Mouse (Mus musculus) cerebellum, adult 2 months (tissue): ENCODE results near the gene Tpd52l1. TPM values are rescaled to one million over a fixed set of nuclear protein-coding genes. Genes with fewer than 3 reads are reported as not detected.

ENCODE experiments used
- DNase-seq, 2 experiments: peaks; one replicate each; pipeline ENCODE4 v3.0.0; 2021
- H3K27ac ChIP-seq: fragments of 200-500 bp; 2 replicates; pipeline ENCODE4 v1.5.1; 2012; ENCODE audit warnings: low read length, control low read depth, inconsistent platforms; ENCODE audit not compliant: insufficient read depth
- H3K27me3 ChIP-seq: fragments of 200-500 bp; 2 replicates; pipeline ENCODE4 v1.6.1; 2012; ENCODE audit warnings: inconsistent platforms, mild to moderate bottlenecking, low read length, moderate library complexity; ENCODE audit not compliant: control insufficient read depth, insufficient read depth
- H3K4me1 ChIP-seq: fragments of 200-500 bp; 2 replicates; pipeline ENCODE4 v1.6.1; 2011; ENCODE audit warnings: low read length; ENCODE audit not compliant: control insufficient read depth, insufficient read depth
- H3K4me3 ChIP-seq: fragments of 200-500 bp; replicated peaks from 2 replicates; pipeline ENCODE3; 2011; ENCODE audit warnings: mild to moderate bottlenecking, low read depth, low read length, control low read depth; ENCODE audit not compliant: insufficient read depth
- CTCF ChIP-seq: fragments of 200-500 bp; IDR thresholded peaks from 2 replicates; pipeline ENCODE4 v1.5.1; 2011; ENCODE audit warnings: low read depth, mild to moderate bottlenecking, control low read depth, low read length, moderate library complexity, borderline replicate concordance; ENCODE audit not compliant: insufficient read depth
- POLR2A ChIP-seq: fragments of 200-500 bp; IDR thresholded peaks from 2 replicates; pipeline ENCODE4 v1.6.1; 2011; ENCODE audit warnings: low read length, control low read depth, borderline replicate concordance; ENCODE audit not compliant: insufficient read depth
- WGBS: fragments of 180-500 bp; shearing (Covaris S2); methylation state at CpG from one replicate; pipeline ENCODE4 v1.1.7; 2018; 5-methylcytosine and 5-hydroxymethylcytosine counted together
- polyA plus RNA-seq: library from polyadenylated mRNA; depleted of rRNA; stranded (reverse); fragments of >200 nt; gene quantifications from 2 replicates; pipeline ENCODE4 v1.2.3, GENCODE M21; 2012

Tpd52l1 gene
- polyA plus RNA-seq, 1 experiment = 23.4 TPM

DNA sequence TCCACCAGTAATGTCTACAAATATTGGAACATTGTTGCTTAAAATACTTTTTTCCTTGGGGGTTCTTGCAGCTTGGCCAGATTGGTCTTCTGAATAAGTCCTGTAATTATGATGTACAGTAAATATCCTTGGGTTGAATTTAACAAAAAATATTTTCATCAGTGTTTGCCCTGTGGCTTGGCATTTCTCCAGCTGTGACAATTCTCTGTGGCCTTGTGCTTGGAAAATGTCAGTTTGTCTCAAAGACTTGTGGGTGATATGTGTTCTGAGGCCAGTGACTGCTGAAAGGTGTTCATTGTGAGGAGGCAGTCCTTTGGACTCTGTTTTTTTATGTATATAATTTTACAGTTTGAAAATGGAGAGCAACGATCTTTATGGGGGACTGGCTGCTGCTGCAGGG is 116.3 kb downstream of the Tpd52l1 start:
- TF ChIP-seq CTCF (no peak), POLR2A (no peak)
- H3K27me3 ChIP-seq = no peaks in the 10 kb centered on the region
- no peak overlapping the region for H3K27ac ChIP-seq
- DNase-seq = no peak
- 79% methylated on average over 1 of the region's 1 CpGs for WGBS
- H3K4me3 ChIP-seq = no peak overlapping the region
- H3K4me1 ChIP-seq = no peaks in the 10 kb centered on the region

GRCm38 (mm10) chr10:31318491-31318890 is 127.3 kb downstream of the Tpd52l1 start:
- WGBS = 35% methylated on average over 5 of the region's 5 CpGs

DNA sequence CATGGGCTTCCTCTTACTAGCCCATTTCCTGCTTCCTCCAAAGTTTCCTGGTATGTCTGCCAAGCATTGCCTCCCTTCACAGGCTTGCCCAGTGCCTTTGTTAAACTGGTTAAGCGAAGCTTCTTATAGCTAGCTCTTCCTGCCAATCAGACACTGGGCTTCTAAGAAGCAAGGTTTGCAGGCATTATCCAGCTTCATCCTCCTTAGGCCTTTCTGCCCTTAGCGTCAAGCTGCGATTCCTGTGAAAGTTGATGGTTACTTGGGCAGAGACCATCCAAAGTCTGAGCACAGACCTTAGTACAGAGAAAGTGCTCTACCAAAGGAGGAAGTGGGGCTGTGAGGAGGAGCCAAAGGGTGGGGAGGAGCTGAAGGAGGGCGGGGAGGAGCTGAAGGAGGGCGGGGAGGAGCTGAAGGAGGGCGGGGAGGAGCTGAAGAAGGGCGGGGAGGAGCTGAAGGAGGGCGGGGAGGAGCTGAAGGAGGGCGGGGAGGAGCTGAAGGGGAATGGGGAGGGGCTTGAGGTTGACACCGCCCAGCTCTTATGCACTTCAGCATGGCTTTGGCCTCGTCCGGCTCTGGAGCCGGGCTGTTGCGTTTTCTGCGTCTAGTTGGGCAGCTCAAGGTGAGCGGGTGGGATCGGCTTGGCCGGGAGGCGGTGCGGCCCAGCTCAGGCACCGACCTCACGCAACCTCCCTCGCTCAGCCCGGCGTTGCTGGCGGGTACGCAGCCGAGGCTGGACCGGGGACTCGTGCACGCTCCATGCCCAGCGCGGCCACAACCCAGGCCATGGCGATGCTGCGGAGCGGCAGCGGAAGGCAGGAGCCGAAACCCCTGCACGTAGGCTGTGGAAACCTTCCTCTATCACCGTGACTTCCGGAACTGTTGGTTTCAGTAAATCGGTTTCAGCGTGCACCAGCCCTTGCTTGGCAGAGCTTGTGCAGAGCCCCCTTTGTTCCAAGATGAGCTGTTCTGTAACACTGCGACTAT is 132.6 kb downstream of the Tpd52l1 start, which contains the start of gene Hddc2:
Gene Hddc2, plus strand, starts transcription at position 519 of the 984 bp plus-strand sequence.
- Histone ChIP-seq H3K4me3 (peak within 1 kb of the TSS; percentile 65), H3K27ac (no peak within 1 kb of the TSS), H3K4me1 (no peaks in the 10 kb centered on the region), H3K27me3 (no peaks in the 10 kb centered on the region)
- TF ChIP-seq POLR2A (peak; percentile 52; the same call in 1 of the 2 replicates), CTCF (no peak)
- peak; percentile 71 to 73 for DNase-seq
- 4% methylated on average over 44 of the region's 44 CpGs for WGBS

More at GRCm38 (mm10) chr10:31318491-31318890, 127.3 kb downstream of the Tpd52l1 start:
- Histone ChIP-seq H3K4me3 (no peak overlapping the region), H3K27me3 (no peaks in the 10 kb centered on the region), H3K27ac (no peak overlapping the region), H3K4me1 (no peaks in the 10 kb centered on the region)
- peak in 1 of 2 experiments; percentile 17 for DNase-seq
- TF ChIP-seq CTCF (no peak), POLR2A (no peak)

- no peak for DNase-seq
- 43% methylated on average over 1 of the region's 1 CpGs for WGBS
- Histone ChIP-seq H3K27me3 (no peaks in the 10 kb centered on the region; the same call in 1 of the 2 replicates), H3K4me3 (no peak overlapping the region), H3K4me1 (no peaks in the 10 kb centered on the region), H3K27ac (no peak overlapping the region)
- TF ChIP-seq POLR2A (no peak), CTCF (no peak)
These were observed 138.6 kb downstream of the Tpd52l1 start for GRCm38 (mm10) chr10:31307024-31307598.

DNA sequence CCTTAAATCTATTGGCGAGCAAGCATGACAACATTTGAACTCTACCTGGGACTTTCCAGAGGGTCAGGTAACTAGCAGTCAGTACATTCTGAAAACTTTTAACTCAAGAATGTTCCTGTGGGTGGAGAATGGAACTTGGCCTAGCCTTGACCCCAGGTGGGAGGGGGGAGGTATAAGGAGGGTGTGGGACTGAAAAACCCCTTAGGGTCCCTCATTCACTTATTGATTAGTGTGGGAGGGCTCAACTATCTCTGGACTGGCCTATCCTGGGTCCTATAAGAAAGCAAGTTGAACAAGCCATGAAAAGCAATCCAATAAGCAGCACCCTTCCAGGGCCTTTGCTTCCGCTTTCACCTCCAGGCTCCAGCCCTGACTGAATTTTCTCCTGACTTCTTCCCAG is 142.3 kb downstream of the Tpd52l1 start:
- H3K27ac ChIP-seq = no peak overlapping the region
- H3K4me3 ChIP-seq = no peak overlapping the region
- no peaks in the 10 kb centered on the region for H3K4me1 ChIP-seq
- WGBS = 98% methylated on average over 2 of the region's 2 CpGs
- no peak for DNase-seq
- no peaks in the 10 kb centered on the region; the same call in 1 of the 2 replicates for H3K27me3 ChIP-seq
- TF ChIP-seq POLR2A (no peak), CTCF (no peak)

DNA sequence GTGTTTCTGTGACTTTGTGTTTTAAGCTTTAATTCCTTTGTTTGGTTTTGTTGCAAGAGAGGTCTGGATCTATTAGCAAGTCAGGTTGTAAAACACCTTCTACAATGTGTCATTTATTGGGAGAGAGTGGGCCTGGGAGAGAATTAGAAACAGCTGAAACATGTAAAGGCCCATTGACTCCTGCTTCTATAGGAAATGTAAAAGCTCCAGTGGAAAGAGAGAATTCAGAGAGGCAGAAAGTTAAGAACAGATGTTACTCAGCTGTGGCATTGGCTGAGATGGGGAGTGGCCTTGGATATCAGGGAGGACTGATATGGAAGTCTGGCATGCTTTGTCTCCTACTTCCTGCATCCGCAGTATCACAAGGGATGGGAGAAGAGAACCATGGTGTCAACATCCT is 145.5 kb downstream of the Tpd52l1 start:
- DNase-seq = no peak
- H3K4me1 ChIP-seq = no peaks in the 10 kb centered on the region
- H3K27ac ChIP-seq = no peak overlapping the region
- 68% methylated on average over 1 of the region's 1 CpGs for WGBS
- no peaks in the 10 kb centered on the region; the same call in 1 of the 2 replicates for H3K27me3 ChIP-seq
- TF ChIP-seq POLR2A (no peak), CTCF (no peak)
- no peak overlapping the region for H3K4me3 ChIP-seq

DNA sequence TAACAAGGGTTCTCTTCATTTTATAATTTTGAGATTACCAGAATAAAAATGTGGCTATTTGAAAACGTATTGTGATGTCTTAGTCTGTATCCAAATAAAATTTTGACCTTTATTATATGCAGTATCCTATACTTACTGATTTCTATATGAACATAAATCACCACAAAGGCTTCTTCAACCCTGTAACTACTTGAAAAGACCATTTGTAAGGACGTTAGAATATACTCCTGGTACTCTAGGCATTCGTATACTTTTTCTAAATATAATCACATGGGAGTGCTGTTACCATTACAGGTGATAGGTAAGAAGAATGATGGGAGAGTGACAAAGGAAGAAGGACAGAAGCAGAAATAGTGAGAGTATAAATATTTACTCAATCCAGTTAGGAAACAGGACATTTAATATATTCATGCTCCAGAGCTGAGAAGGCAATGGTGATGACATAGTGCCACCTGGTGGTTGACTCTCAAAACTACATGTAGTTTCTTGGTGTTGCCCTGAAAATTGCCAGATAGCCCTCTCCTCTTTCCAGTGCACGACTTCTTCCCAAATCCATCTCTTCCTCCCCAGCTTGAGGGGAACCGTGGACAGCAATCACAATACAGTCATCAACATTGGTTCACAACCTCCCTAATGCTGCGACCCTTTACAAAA is 146.7 kb downstream of the Tpd52l1 start:
- Histone ChIP-seq H3K27ac (no peak overlapping the region), H3K4me3 (no peak overlapping the region), H3K27me3 (no peaks in the 10 kb centered on the region), H3K4me1 (no peaks in the 10 kb centered on the region)
- WGBS = 45% methylated on average over 6 of the region's 6 CpGs
- peak; percentile 38 to 47 for DNase-seq
- TF ChIP-seq CTCF (peak; percentile 72), POLR2A (no peak)
